Mouse (Mus musculus) cerebellum, adult 2 months (tissue): ENCODE measurements around the gene Siglec1.

ENCODE experiments used
- CTCF ChIP-seq: fragments of 200-500 bp; IDR thresholded peaks from 2 replicates; pipeline ENCODE4 v1.5.1; 2011; ENCODE audit warnings: low read depth, mild to moderate bottlenecking, control low read depth, low read length, moderate library complexity, borderline replicate concordance; ENCODE audit not compliant: insufficient read depth
- POLR2A ChIP-seq: fragments of 200-500 bp; IDR thresholded peaks from 2 replicates; pipeline ENCODE4 v1.6.1; 2011; ENCODE audit warnings: low read length, control low read depth, borderline replicate concordance; ENCODE audit not compliant: insufficient read depth

GRCm38 (mm10) chr2:131025230-131025629, 61.3 kb downstream of the Siglec1 start:
- TF ChIP-seq CTCF (no peak), POLR2A (no peak)
